Mouse (Mus musculus): Measurements from ENCODE around the gene Kcnj5. TPM values are rescaled to one million over a fixed set of nuclear protein-coding genes. Genes with fewer than 3 reads are reported as not detected.

The Kcnj5 gene
- polyA plus RNA-seq, 1 experiment, result not detected

- no peak overlapping the region for H3K27ac ChIP-seq (ENCODE audit: insufficient read depth, low read depth, low read length)
- no peak for TF ChIP-seq CTCF (IDR thresholded peaks at IDR 0.05; ENCODE audit: insufficient read depth, low read depth, low read length)
- TF ChIP-seq POLR2A (IDR thresholded peaks at IDR 0.05; ENCODE audit: insufficient read depth, low read depth, low read length), result no peak
- 72% methylated on average over 13 of the region's 13 CpGs for WGBS
- H3K4me1 ChIP-seq (ENCODE audit: control insufficient read depth, insufficient read depth, low read length), result peaks cover 3% of the 10 kb centered on the region
- no peak overlapping the region for H3K4me3 ChIP-seq (ENCODE audit: insufficient read depth, low read depth, low read length)
Observed at GRCm38 (mm10) chr9:32302501-32303150, 41.5 kb downstream of the Kcnj5 start.

- no peak overlapping the region for H3K4me3 ChIP-seq (ENCODE audit: insufficient read depth, low read depth, low read length)
- WGBS, result 92% methylated on average over 9 of the region's 9 CpGs
Observed at GRCm38 (mm10) chr9:32295061-32295800, 48.9 kb downstream of the Kcnj5 start.

GRCm38 (mm10) chr9:32292686-32293085 is 51.5 kb downstream of the Kcnj5 start:
- peak overlapping the region; percentile 69 for H3K27ac ChIP-seq (ENCODE audit: insufficient read depth, low read depth, low read length)
- WGBS, result 12% methylated on average over 5 of the region's 5 CpGs
- no peak for TF ChIP-seq CTCF (IDR thresholded peaks at IDR 0.05; ENCODE audit: insufficient read depth, low read depth, low read length)
- no peak for TF ChIP-seq POLR2A (IDR thresholded peaks at IDR 0.05; ENCODE audit: insufficient read depth, low read depth, low read length)

More at GRCm38 (mm10) chr9:32295061-32295800, 48.9 kb downstream of the Kcnj5 start:
- H3K4me1 ChIP-seq (ENCODE audit: control insufficient read depth, insufficient read depth, low read length), result peaks cover 8% of the 10 kb centered on the region
- TF ChIP-seq POLR2A (IDR thresholded peaks at IDR 0.05; ENCODE audit: insufficient read depth, low read depth, low read length) (no peak), CTCF (IDR thresholded peaks at IDR 0.05; ENCODE audit: insufficient read depth, low read depth, low read length) (no peak)
- H3K27ac ChIP-seq (ENCODE audit: insufficient read depth, low read depth, low read length), result no peak overlapping the region

DNA sequence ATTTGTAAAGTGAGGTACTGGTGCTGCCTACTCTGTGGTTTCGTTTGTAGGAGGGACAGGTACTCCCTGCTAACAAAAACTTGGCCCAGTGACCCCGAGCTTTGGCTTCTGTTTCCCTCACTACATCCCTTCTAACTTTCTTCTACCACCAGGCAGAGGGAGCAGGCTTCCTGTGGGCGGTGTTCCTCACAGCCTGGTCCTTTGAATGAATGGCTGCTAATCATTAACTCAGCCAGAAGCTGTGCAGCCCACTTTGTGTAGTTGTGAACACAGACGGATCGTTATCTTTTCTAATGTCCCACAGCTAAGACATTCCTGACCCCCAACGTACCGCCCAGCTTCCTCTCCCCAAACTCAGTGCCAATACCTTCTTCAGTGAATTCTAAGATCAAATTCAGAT is 52.5 kb downstream of the Kcnj5 start:
- WGBS, result 46% methylated on average over 7 of the region's 7 CpGs
- no peak overlapping the region for H3K27ac ChIP-seq (ENCODE audit: insufficient read depth, low read depth, low read length)
- H3K4me1 ChIP-seq (ENCODE audit: control insufficient read depth, insufficient read depth, low read length), result peaks cover 8% of the 10 kb centered on the region
- TF ChIP-seq CTCF (IDR thresholded peaks at IDR 0.05; ENCODE audit: insufficient read depth, low read depth, low read length) (no peak), POLR2A (IDR thresholded peaks at IDR 0.05; ENCODE audit: insufficient read depth, low read depth, low read length) (no peak)
- H3K4me3 ChIP-seq (ENCODE audit: insufficient read depth, low read depth, low read length), result no peak overlapping the region

More at GRCm38 (mm10) chr9:32292686-32293085, 51.5 kb downstream of the Kcnj5 start:
- Histone ChIP-seq H3K4me3 (ENCODE audit: insufficient read depth, low read depth, low read length) (no peak overlapping the region), H3K4me1 (ENCODE audit: control insufficient read depth, insufficient read depth, low read length) (peaks cover 8% of the 10 kb centered on the region)

- TF ChIP-seq POLR2A (IDR thresholded peaks at IDR 0.05; ENCODE audit: insufficient read depth, low read depth, low read length) (no peak), CTCF (IDR thresholded peaks at IDR 0.05; ENCODE audit: insufficient read depth, low read depth, low read length) (no peak)
- WGBS, result 96% methylated on average over 5 of the region's 5 CpGs
- Histone ChIP-seq H3K4me3 (ENCODE audit: insufficient read depth, low read depth, low read length) (no peak overlapping the region), H3K4me1 (ENCODE audit: control insufficient read depth, insufficient read depth, low read length) (no peaks in the 10 kb centered on the region), H3K27ac (ENCODE audit: insufficient read depth, low read depth, low read length) (no peak overlapping the region)
Observed at GRCm38 (mm10) chr9:32283591-32283990, 60.6 kb downstream of the Kcnj5 start.

DNA sequence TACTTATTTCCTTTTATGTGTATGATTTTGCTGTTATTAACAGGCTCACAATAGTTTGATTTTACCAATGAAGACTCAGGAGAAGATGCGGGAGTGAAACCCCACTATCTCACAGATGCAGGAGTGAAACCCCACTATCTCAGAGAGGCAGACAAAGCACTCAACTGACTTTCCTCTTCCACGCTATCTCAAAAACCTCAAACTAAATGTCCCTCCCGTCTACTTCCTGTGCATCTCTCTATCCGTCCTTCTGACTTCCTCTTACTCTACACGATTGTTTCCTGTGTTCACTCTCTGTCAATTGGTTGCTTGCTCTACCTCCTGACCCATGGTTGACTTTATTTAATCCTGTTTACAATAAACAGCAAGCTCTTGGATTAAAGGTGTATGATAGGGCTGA is 63.7 kb downstream of the Kcnj5 start:
- H3K4me1 ChIP-seq (ENCODE audit: control insufficient read depth, insufficient read depth, low read length), result no peaks in the 10 kb centered on the region
- H3K27ac ChIP-seq (ENCODE audit: insufficient read depth, low read depth, low read length), result no peak overlapping the region
- no peak for TF ChIP-seq POLR2A (IDR thresholded peaks at IDR 0.05; ENCODE audit: insufficient read depth, low read depth, low read length)
- TF ChIP-seq CTCF (IDR thresholded peaks at IDR 0.05; ENCODE audit: insufficient read depth, low read depth, low read length), result no peak
- no peak overlapping the region for H3K4me3 ChIP-seq (ENCODE audit: insufficient read depth, low read depth, low read length)
- WGBS, result 96% methylated on average over 5 of the region's 5 CpGs

- WGBS, result 89% methylated on average over 3 of the region's 3 CpGs
- TF ChIP-seq CTCF (IDR thresholded peaks at IDR 0.05; ENCODE audit: insufficient read depth, low read depth, low read length) (no peak), POLR2A (IDR thresholded peaks at IDR 0.05; ENCODE audit: insufficient read depth, low read depth, low read length) (no peak)
- H3K4me3 ChIP-seq (ENCODE audit: insufficient read depth, low read depth, low read length), result no peak overlapping the region
- no peak overlapping the region for H3K27ac ChIP-seq (ENCODE audit: insufficient read depth, low read depth, low read length)
- no peaks in the 10 kb centered on the region for H3K4me1 ChIP-seq (ENCODE audit: control insufficient read depth, insufficient read depth, low read length)
Observed at GRCm38 (mm10) chr9:32279789-32280188, 64.4 kb downstream of the Kcnj5 start.

DNA sequence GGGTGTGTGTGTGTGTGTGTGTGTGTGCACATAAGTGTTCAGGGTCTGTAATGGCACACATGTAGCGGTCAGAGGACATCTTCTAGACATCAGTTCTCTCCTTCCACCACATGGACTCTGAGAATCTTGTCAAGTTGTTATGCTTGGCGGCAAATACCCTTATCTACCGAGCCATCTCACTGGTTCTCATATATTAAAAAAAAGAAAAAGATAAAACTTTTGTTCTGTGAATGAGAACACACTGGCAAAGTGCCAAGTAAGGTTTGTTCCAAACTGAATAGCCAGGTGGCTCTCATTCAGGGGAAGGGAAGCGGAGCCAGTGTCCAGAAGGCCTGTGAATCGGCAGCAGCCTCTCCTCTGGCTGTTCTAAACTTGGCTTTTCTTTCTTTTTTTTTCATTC is 66.1 kb downstream of the Kcnj5 start:
- no peaks in the 10 kb centered on the region for H3K4me1 ChIP-seq (ENCODE audit: control insufficient read depth, insufficient read depth, low read length)
- TF ChIP-seq POLR2A (IDR thresholded peaks at IDR 0.05; ENCODE audit: insufficient read depth, low read depth, low read length), result no peak
- no peak for TF ChIP-seq CTCF (IDR thresholded peaks at IDR 0.05; ENCODE audit: insufficient read depth, low read depth, low read length)
- H3K4me3 ChIP-seq (ENCODE audit: insufficient read depth, low read depth, low read length), result no peak overlapping the region
- H3K27ac ChIP-seq (ENCODE audit: insufficient read depth, low read depth, low read length), result no peak overlapping the region
- 93% methylated on average over 5 of the region's 5 CpGs for WGBS

- Histone ChIP-seq H3K27ac (ENCODE audit: insufficient read depth, low read depth, low read length) (no peak overlapping the region), H3K4me3 (ENCODE audit: insufficient read depth, low read depth, low read length) (no peak overlapping the region), H3K4me1 (ENCODE audit: control insufficient read depth, insufficient read depth, low read length) (no peaks in the 10 kb centered on the region)
- TF ChIP-seq POLR2A (IDR thresholded peaks at IDR 0.05; ENCODE audit: insufficient read depth, low read depth, low read length) (no peak), CTCF (IDR thresholded peaks at IDR 0.05; ENCODE audit: insufficient read depth, low read depth, low read length) (no peak)
- WGBS, result 4% methylated on average over 5 of the region's 5 CpGs
Observed at GRCm38 (mm10) chr9:32271896-32272444, 72.2 kb downstream of the Kcnj5 start.

Other genes with a start within 250 kb of the Kcnj5 start
- 233 TPM in 1 of 2 replicates, not detected in the other for gene Arhgap32, start 228.2 kb downstream of the Kcnj5 start, polyA plus RNA-seq (2012; ENCODE audit: insufficient read depth, insufficient read length, low replicate concordance, missing spikeins)
- gene Kcnj1, start 28.1 kb upstream of the Kcnj5 start, polyA plus RNA-seq (2012; ENCODE audit: insufficient read depth, insufficient read length, low replicate concordance, missing spikeins), result not detected in 2 replicates
- gene Fli1, start 198.5 kb upstream of the Kcnj5 start, polyA plus RNA-seq (2012; ENCODE audit: insufficient read depth, insufficient read length, low replicate concordance, missing spikeins), result not detected in 2 replicates